In genomic region chr4:5301461-5301860, GRCm38 (mm10) we compare ENCODE assay signal across 14 mouse cellular contexts.
"Had no signal": no experiment of that assay in that cellular context is flagged by ENCODE, and none has a peak within 500 bp of the region (broad histone marks: within the 10 kb centered on the region; RNA-seq: fewer than 3 reads in every experiment).

No protein-coding gene starts in this region.

- DNase-seq: kidney, adult 18-20 months; kidney, postnatal 10 days; kidney, postnatal 4 days; liver; liver, embryonic 13.5 days; liver, postnatal 0 days; lung, postnatal 14 days; right cerebral cortex, postnatal 25 days; thymus, adult 18-20 months; thymus, postnatal 14 days had no signal

- H3K27me3 ChIP-seq: limb, embryonic 12.5 days; liver, embryonic 13.5 days; midbrain, embryonic 13.5 days had no signal

- H3K27ac ChIP-seq: layer of hippocampus, adult 2 months; limb, embryonic 12.5 days; liver, embryonic 13.5 days; midbrain, embryonic 13.5 days; stomach, postnatal 0 days had no signal

- H3K36me3 ChIP-seq: limb, embryonic 12.5 days; liver, embryonic 13.5 days; midbrain, embryonic 13.5 days had no signal

- H3K4me1 ChIP-seq: limb, embryonic 12.5 days; liver, embryonic 13.5 days; midbrain, embryonic 13.5 days had no signal

- H3K9ac ChIP-seq: limb, embryonic 12.5 days; liver, embryonic 13.5 days; liver, postnatal 0 days; midbrain, embryonic 13.5 days had no signal

- H3K4me2 ChIP-seq: limb, embryonic 12.5 days; liver, embryonic 13.5 days; midbrain, embryonic 13.5 days had no signal

- ATAC-seq: liver, postnatal 0 days; midbrain, embryonic 13.5 days had no signal

- H3K9me3 ChIP-seq: limb, embryonic 12.5 days; liver, embryonic 13.5 days; midbrain, embryonic 13.5 days had no signal

- H3K4me3 ChIP-seq: layer of hippocampus, adult 2 months; limb, embryonic 12.5 days; liver, embryonic 13.5 days; midbrain, embryonic 13.5 days had no signal
